Mouse (Mus musculus): ENCODE data around the gene Bri3. TPM values are rescaled to one million over a fixed set of nuclear protein-coding genes. Genes with fewer than 3 reads are reported as not detected.

The Bri3 gene
- total and polyA plus RNA-seq, 3 experiments: 21.6 to 40.5 TPM; not detected in 1

- peaks cover 0 to 2% of the 10 kb centered on the region in 2 experiments; a peak in 2 of 4 replicates for H3K27me3 ChIP-seq (ENCODE audit: control insufficient read depth in 1 of 2, insufficient read depth in 2 of 2, low read length in 2 of 2)
- no peaks in the 10 kb centered on the region for H3K36me3 ChIP-seq (ENCODE audit: control insufficient read depth in 1 of 2, insufficient read depth in 2 of 2, low read length in 2 of 2)
- H3K27ac ChIP-seq (ENCODE audit: control insufficient read depth, low read depth, low read length): no peak overlapping the region
- no peak for DNase-seq (ENCODE audit: low read depth, low spot score)
- no peaks in the 10 kb centered on the region for H3K4me1 ChIP-seq (ENCODE audit: control insufficient read depth in 1 of 2, insufficient read depth in 2 of 2, low read length in 2 of 2)
- H3K4me3 ChIP-seq (ENCODE audit: control insufficient read depth in 1 of 2, insufficient read depth in 1 of 2, low read depth in 2 of 2, low read length in 2 of 2): no peak overlapping the region
- H3K79me2 ChIP-seq (ENCODE audit: control insufficient read depth, insufficient read depth, low read length, poor library complexity): no peaks in the 10 kb centered on the region
- TF ChIP-seq POLR2AphosphoS2 (IDR thresholded peaks at IDR 0.05; ENCODE audit: low read length) (no peak), E2F4 (IDR thresholded peaks at IDR 0.05; ENCODE audit: borderline replicate concordance, low read depth, low read length) (no peak), NELFE (IDR thresholded peaks at IDR 0.05; ENCODE audit: low read depth, low read length) (no peak), SIN3A (IDR thresholded peaks at IDR 0.05; ENCODE audit: low read length) (no peak), ELF1 (IDR thresholded peaks at IDR 0.05; ENCODE audit: low read depth, low read length) (no peak), MEF2A (IDR thresholded peaks at IDR 0.05; ENCODE audit: extremely low read depth, insufficient replicate concordance, low read depth, low read length, poor library complexity, severe bottlenecking) (no peak), ZC3H11A (IDR thresholded peaks at IDR 0.05; ENCODE audit: low read depth, low read length) (no peak), POLR2AphosphoS5 (IDR thresholded peaks at IDR 0.05; ENCODE audit: borderline replicate concordance, low read depth, low read length) (no peak), MAZ (IDR thresholded peaks at IDR 0.05; ENCODE audit: low read depth, low read length) (no peak), CHD1 (IDR thresholded peaks at IDR 0.05; ENCODE audit: low read depth, low read length) (no peak), MAX (IDR thresholded peaks at IDR 0.05; ENCODE audit: low read length) (no peak), NRF1 (IDR thresholded peaks at IDR 0.05; ENCODE audit: insufficient read depth, low read depth, low read length, poor library complexity, severe bottlenecking) (no peak), KAT2A (conservative IDR thresholded peaks at IDR 0.05; ENCODE audit: low read depth, low read length) (no peak), JUND (IDR thresholded peaks at IDR 0.05; ENCODE audit: low read depth, low read length) (no peak), MAFK (IDR thresholded peaks at IDR 0.05; ENCODE audit: borderline replicate concordance, low read depth, low read length) (no peak), TAL1 (IDR thresholded peaks at IDR 0.05; ENCODE audit: low read length) (no peak), RAD21 (IDR thresholded peaks at IDR 0.05; ENCODE audit: low read depth, low read length) (no peak), EP300 (IDR thresholded peaks at IDR 0.05; ENCODE audit: low read depth in 1 of 2, low read length in 2 of 2) (no peak)
- no peak overlapping the region for H3K9ac ChIP-seq (ENCODE audit: control insufficient read depth, low read depth, low read length, poor library complexity, severe bottlenecking)
- H3K9me3 ChIP-seq (replicated peaks; ENCODE audit: insufficient read depth, low read length): no peaks in the 10 kb centered on the region
Measured at GRCm38 (mm10) chr5:144295357-144295756, 51.1 kb downstream of the Bri3 start.

DNA sequence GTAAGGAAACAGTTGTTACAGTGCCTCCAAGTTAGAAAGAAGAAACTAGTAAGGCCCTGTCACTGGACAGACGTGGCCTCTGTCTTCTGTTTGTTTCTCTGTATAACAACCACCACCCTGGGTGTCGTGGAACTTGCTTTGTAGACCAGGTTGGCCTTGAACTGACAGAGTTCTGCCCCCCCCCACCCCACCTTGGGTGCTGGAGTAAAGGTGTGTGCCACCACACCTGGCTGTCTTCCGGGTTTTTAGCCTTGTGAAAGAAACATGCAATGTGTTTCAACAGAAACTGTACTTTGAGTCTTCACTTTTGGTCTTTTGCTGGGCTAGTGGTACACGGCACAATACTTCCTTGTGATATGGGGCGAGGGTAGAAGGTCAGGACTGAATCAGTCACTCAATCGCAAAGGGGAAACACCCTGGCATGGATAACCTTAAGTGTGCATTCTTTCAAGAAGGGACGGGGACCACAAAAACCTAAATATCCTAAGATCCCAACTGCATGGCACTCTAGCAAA lies 51.9 kb downstream of the Bri3 start:
- TF ChIP-seq GABPA (IDR thresholded peaks at IDR 0.05; ENCODE audit: low read depth, low read length): no peak
- TF ChIP-seq ZC3H11A (IDR thresholded peaks at IDR 0.05; ENCODE audit: low read depth, low read length): no peak
- no peak for TF ChIP-seq ETS1 (IDR thresholded peaks at IDR 0.05; ENCODE audit: low read depth, low read length)
- TF ChIP-seq USF1 (IDR thresholded peaks at IDR 0.05; ENCODE audit: low read depth, low read length): no peak
- TF ChIP-seq TBP (IDR thresholded peaks at IDR 0.05; ENCODE audit: low read depth, low read length): no peak
- no peak for TF ChIP-seq GATA1 (IDR thresholded peaks at IDR 0.05; ENCODE audit: low read depth, low read length)
- TF ChIP-seq RCOR1 (IDR thresholded peaks at IDR 0.05; ENCODE audit: low read depth, low read length): no peak
- no peak for TF ChIP-seq HCFC1 (IDR thresholded peaks at IDR 0.05; ENCODE audit: low read depth, low read length)
- TF ChIP-seq TAL1 (IDR thresholded peaks at IDR 0.05; ENCODE audit: low read length): no peak
- TF ChIP-seq POLR2A (IDR thresholded peaks at IDR 0.05; ENCODE audit: control insufficient read depth in 1 of 2, insufficient read depth in 1 of 2, low read depth in 1 of 2, low read length in 2 of 2, poor library complexity in 1 of 2): no peak
- no peak for TF ChIP-seq MXI1 (IDR thresholded peaks at IDR 0.05; ENCODE audit: low read depth, low read length)
- no peak for TF ChIP-seq POLR2AphosphoS2 (IDR thresholded peaks at IDR 0.05; ENCODE audit: low read length)
- TF ChIP-seq CHD1 (IDR thresholded peaks at IDR 0.05; ENCODE audit: low read depth, low read length): no peak
- TF ChIP-seq MYB (IDR thresholded peaks at IDR 0.05; ENCODE audit: low read depth, low read length): no peak
- no peak for TF ChIP-seq JUND (IDR thresholded peaks at IDR 0.05; ENCODE audit: low read depth, low read length)
- TF ChIP-seq POLR2AphosphoS5 (IDR thresholded peaks at IDR 0.05; ENCODE audit: borderline replicate concordance, low read depth, low read length): no peak
- no peak for TF ChIP-seq MYC (IDR thresholded peaks at IDR 0.05; ENCODE audit: low read depth, low read length)
- no peak for TF ChIP-seq NELFE (IDR thresholded peaks at IDR 0.05; ENCODE audit: low read depth, low read length)
- H3K9me3 ChIP-seq (replicated peaks; ENCODE audit: insufficient read depth, low read length): no peaks in the 10 kb centered on the region
- H3K79me2 ChIP-seq (ENCODE audit: control insufficient read depth, insufficient read depth, low read length, poor library complexity): no peaks in the 10 kb centered on the region
- H3K4me3 ChIP-seq (ENCODE audit: control insufficient read depth in 1 of 2, insufficient read depth in 1 of 2, low read depth in 2 of 2, low read length in 2 of 2): no peak overlapping the region
- no peak overlapping the region for H3K9ac ChIP-seq (ENCODE audit: control insufficient read depth, low read depth, low read length, poor library complexity, severe bottlenecking)
- H3K36me3 ChIP-seq (ENCODE audit: control insufficient read depth in 1 of 2, insufficient read depth in 2 of 2, low read length in 2 of 2): no peaks in the 10 kb centered on the region
- H3K27me3 ChIP-seq (ENCODE audit: control insufficient read depth in 1 of 2, insufficient read depth in 2 of 2, low read length in 2 of 2): peaks cover 0 to 2% of the 10 kb centered on the region in 2 experiments; a peak in 2 of 4 replicates
- no peak for DNase-seq (ENCODE audit: low read depth, low spot score)
- no peaks in the 10 kb centered on the region for H3K4me1 ChIP-seq (ENCODE audit: control insufficient read depth in 1 of 2, insufficient read depth in 2 of 2, low read length in 2 of 2)
- no peak overlapping the region for H3K27ac ChIP-seq (ENCODE audit: control insufficient read depth, low read depth, low read length)
